Mouse (Mus musculus) kidney, adult 2 months (tissue): ENCODE results near the gene Slc9a3r2.

ENCODE experiments used
- CTCF ChIP-seq: fragments of 200-500 bp; conservative IDR thresholded peaks from 2 replicates; pipeline ENCODE4 v1.5.1; 2011; ENCODE audit warnings: low read depth, mild to moderate bottlenecking, control low read depth, low read length, moderate library complexity, mixed read lengths; ENCODE audit not compliant: insufficient read depth, insufficient read length
- POLR2A ChIP-seq: fragments of 200-500 bp; IDR thresholded peaks from one replicate; pipeline ENCODE4 v1.6.1; 2011; ENCODE audit warnings: low read depth, low read length, control low read depth

GRCm38 (mm10) chr17:24676187-24676586 lies 26.1 kb upstream of the Slc9a3r2 start:
- TF ChIP-seq POLR2A (no peak), CTCF (peak; percentile 66)
